Mouse (Mus musculus): ENCODE measurements around the gene Foxc1.

GRCm38 (mm10) chr13:31798075-31798474 is 8.4 kb upstream of the Foxc1 start:
- TF ChIP-seq CTCF (IDR thresholded peaks at IDR 0.05; ENCODE audit: borderline replicate concordance, insufficient read depth, low read depth, low read length) (no peak), POLR2A (IDR thresholded peaks at IDR 0.05; ENCODE audit: borderline replicate concordance, insufficient read depth, low read length) (no peak)

Measured in cerebellum, adult 2 months (tissue).